Mouse (Mus musculus): ENCODE measurements around the gene Tmco4.

Gene Tmco4

DNA sequence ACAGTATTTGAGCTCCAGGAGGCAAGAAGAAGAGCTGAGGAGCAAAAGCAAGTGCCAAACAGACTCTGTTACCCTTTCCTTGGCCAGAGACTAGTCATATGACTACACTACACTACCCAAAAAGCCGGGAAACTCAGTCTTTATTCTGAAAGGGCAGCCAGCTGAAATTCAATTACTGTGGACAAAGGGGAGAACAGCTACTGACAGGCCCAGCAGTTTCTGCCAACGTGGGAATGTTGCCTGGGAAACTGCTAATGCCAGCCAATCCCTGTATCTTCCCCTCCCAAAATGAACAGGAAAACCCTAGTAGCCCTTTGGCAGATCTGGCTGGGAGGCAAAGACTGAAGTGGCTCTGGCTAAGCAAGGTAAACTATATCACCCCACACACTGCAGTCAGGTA lies 51.7 kb downstream of the Tmco4 start:
- DNase-seq, result no peak

DNA sequence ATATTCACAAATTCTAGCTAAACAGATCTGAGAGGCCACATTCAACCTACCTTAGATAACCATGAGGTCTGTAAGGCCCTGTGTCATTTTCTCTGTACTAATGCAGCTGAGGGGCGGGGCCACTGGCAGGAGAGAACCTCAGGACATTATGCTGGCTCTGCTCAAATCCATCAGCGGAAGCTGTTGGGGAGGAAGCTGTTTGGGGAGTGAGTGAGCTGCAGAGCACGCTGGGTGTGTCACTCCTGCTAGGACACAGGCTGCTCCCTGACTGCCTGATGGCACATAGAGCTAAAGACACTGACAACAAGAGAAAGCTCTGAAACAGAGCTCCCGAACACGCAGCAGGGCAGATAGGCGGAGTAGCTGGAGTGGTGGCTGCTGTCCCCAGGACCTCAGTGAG lies 58.0 kb downstream of the Tmco4 start:
- no peak for DNase-seq

DNA sequence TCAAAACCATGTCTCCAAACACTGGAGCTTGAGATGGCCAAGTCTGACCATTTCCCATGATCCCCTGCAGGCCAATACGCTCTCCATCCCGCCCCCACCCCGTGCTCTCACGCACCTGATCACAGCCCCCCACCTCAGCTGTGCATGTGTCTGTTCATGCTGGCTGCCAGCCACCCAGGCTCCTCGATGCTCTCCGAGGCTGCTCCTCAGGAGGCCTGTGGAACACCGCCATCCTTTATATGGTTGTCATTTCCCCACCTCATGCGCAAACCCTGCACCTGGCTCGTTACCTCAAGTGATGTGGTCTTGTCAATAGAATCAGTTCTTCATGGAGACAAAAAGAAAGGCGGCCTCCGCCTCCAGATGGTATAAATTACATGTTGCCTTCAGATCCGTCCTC lies 59.8 kb downstream of the Tmco4 start:
- DNase-seq, result no peak

GRCm38 (mm10) chr4:139033263-139034009 lies 60.7 kb downstream of the Tmco4 start:
- DNase-seq, result no peak

DNA sequence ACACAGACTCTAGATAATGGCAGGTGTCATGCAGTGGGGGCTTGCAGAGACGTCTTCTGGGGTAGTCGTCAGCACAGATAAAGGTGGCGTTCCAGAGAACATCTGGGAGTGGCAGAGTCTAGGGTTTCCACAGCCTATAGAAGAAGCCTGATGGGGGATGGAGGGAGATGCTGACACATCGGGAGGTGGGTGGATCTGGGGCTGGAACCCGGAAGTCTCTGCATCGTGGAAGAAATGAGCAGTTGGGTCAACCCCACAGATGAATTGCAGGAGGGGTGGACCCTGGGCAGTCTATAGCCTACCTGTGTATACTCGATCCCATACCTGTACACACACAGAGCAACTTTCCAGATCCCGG lies 61.3 kb downstream of the Tmco4 start:
- DNase-seq, result no peak

DNA sequence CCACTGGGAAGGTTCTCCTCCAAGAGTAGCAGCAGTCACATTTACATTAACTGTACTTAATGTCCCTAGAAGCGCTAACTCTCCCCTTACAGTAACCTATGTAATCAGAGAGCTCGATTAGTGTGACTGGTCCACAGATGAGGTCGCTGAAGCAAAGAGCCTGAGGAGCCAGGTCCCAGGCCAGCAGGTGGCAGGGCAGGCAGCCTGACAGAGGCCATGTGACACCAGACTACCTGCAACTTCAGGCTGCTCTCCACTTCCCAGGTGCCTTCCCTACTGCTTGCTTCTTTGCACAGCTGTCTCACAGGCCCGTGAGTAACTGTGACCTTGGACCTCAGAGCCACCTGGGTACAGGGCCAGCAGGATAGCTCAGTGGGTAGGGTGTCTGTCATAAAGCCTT lies 61.9 kb downstream of the Tmco4 start:
- DNase-seq, result no peak

DNA sequence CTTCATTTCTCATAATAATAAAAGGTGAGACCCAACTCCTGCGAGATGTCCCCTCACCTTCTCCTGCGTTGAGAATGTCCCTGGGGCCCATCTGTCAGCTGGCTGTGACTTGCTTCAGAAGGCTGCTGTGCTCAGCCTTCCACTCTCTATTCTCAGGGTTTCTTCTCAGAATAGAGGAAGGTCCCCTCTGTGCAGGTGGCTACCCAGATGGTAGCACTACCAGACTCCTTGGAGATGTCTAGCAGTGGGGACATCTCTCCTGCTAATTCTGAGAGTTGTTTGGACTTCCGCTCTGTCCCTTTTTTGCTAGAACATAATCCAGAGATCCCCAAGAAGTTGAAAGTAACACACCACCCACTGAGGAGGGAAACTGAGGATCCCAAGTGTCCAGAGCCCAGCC lies 62.3 kb downstream of the Tmco4 start:
- no peak for DNase-seq

DNA sequence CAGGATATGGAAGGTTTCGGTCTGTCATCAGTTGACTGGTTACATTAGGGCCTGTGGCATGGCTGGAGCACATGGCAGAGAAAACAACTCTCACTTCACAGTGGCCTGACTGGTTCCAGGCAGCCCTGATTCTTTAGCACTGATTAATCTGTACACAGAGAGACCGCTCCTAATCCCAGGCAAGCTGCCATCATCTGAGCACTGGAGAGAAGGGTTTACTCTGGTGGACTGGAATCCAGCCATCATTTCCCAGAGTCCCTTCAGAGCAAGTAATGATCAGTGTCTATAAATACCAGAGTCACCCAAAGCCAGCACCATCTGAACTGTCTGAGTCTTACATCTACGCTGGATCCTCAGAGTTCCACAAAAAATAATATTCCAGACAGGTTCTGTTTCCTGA lies 63.1 kb downstream of the Tmco4 start:
- no peak for DNase-seq

- DNase-seq, result no peak
Observed at GRCm38 (mm10) chr4:139037795-139038607, 65.3 kb downstream of the Tmco4 start.

GRCm38 (mm10) chr4:139040084-139040839 lies 67.6 kb downstream of the Tmco4 start:
- no peak for DNase-seq

DNA sequence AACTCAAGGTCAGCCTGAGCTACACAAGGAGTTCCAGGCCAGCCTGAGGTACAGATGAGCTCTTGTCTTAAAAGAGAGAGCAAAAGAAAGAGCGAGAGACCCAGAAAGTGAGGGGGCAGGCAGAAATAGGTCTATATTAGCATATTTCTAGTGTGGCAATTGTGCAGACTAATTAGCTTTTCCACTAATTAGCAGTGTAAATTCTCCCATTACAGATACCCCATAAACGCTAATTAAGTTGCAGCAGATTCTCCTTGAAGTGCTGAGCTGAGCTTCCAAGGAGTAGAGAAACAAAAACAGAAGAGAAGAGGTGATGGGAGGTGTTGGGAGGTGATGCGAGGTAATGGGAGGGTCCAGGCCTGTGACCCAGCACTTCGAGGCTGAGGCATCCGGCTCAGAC lies 69.9 kb downstream of the Tmco4 start:
- DNase-seq, result no peak

GRCm38 (mm10) chr4:139043600-139043999 lies 70.9 kb downstream of the Tmco4 start:
- no peak for DNase-seq

DNA sequence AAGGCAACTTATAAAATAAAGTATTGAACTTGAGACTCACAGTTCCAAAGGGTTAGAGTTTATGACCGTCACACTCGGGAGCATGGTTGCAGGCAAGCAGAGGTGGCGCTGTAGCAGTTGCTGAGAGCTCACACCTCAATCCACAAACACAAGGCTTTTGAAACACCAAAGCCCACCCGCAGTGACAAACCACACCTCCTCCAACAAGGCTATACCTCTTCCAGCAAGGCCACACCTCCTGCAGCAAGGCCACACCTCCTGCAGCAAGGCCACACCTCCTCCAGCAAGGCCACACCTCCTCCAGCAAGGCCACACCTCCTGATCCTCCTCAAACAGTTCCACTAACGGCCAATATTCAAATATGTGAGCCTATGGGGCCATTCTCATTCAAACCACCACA lies 71.9 kb downstream of the Tmco4 start:
- DNase-seq, result no peak

GRCm38 (mm10) chr4:139046354-139046753 lies 73.7 kb downstream of the Tmco4 start:
- DNase-seq, result no peak

GRCm38 (mm10) chr4:139048518-139048917 lies 75.8 kb downstream of the Tmco4 start:
- no peak for DNase-seq

DNA sequence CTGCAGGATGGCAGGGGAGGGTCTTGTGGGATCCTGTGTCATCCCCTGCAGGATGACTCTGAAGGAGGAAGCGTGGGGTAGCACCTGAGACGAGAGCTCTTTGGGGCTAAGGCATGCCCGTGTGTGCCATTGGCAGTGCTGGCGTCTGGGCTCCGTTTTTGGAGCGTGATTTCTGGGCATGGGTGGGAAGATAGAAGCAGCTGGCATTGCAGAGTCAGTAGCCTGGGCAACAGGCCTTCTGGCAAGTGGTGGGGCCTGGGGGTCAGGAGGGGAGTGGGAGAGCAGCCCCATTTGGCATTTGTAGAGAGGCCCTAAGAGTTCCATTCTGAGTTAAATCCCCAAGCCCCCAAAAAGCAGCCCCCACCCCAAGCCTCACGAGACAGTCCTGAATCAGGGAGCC lies 80.1 kb downstream of the Tmco4 start:
- DNase-seq, result no peak

DNA sequence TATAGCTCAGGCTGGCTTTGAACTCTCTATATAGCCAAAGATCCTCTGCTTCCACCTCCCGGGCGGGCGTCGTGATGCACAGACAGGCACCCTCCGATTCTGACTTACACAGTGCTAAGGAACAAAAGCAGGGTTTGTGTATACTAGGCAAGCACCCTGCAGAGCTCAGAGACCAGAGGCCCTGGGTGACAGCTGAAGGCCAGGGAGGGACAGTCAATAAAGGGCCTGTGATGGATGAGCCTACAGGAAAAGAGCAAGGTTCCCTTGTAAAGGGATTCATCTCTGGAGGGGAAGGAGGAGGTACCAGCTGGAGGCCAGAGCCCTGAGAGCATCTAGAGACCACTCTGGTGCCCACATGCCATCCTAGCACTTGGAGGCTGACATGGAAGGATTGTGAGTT lies 80.7 kb downstream of the Tmco4 start:
- no peak for DNase-seq

- no peak for DNase-seq
Observed at GRCm38 (mm10) chr4:139054300-139054923, 81.7 kb downstream of the Tmco4 start.

GRCm38 (mm10) chr4:139055336-139055735 lies 82.6 kb downstream of the Tmco4 start:
- DNase-seq, result no peak

DNA sequence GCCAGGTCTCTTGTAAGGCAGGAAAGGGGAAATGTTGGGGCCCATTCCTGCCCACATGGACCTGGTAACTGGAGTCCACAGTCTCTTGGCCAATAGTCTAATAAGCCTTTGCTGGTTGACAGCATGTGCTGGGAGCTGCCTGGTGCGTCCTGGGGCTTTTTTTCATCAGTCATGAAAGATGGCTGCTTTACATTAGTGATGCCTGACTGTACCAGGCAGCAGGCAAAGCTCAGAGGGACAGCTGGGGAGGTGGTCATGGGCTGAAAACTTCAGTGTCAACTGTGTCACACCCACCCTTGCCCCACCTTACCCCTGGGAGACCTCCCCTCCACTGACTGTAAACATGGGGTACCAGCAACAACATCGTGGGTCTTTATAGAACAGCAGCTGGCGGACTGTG lies 83.1 kb downstream of the Tmco4 start:
- no peak for DNase-seq

DNA sequence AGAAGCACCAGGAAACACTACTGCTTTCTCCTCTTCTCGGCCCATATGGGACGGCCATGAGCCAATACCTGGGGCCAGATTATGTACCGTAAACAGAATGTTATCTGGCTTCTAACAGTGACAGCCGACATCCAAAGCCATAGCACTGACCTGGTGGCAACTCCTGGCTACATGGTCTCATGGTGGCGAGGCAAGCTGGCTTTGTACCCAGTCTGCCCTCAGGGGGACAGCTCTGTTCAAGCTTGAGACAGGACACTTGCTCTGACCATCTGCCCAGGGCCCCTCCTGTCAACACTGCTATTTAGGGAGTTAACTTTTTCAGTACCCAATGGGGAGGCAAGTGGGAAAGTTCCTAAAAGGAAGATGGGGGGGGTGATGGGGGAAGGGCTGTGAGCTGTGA lies 84.6 kb downstream of the Tmco4 start:
- DNase-seq, result no peak

GRCm38 (mm10) chr4:139058029-139058428 lies 85.3 kb downstream of the Tmco4 start:
- DNase-seq, result no peak

- peak; percentile 30 for DNase-seq
Observed at GRCm38 (mm10) chr4:139059569-139059968, 86.9 kb downstream of the Tmco4 start.
